Comparison of ENCODE assay signal across 7 mouse cellular contexts in the genomic region with DNA sequence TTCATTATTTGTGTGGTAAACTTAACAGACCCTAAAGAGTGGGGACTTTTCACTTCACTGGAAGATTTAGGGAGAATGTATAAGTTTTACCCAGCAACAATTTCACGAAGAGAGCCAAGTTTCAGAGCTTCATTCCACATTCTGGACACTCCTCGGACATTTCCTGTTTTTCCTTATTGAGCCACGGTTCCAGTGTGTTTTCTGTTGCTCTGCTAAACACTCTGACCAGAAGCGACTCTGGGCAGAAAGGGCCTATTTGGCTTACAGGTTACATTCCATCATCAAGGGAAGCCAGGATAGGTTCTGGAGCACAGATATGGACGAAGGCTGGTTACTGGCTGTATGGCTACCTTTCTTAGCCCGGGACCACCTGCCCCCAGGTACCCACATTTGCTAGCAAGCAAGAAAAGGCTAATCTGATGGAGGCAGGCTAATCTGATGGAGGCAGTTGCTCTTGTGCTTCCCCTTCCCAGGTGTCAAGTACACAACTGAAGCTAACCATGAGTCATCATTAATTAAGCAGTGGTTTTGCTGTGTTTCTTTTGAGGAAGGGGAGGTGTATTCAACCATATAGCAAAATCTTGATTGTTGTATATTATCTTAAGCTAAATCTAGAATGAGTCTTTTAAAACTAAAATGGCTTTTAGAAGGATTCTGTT. TPM values are rescaled to one million over a fixed set of nuclear protein-coding genes. Genes with fewer than 3 reads are reported as not detected.
DNase-seq lines count a peak whose midpoint lies in the region; ATAC-seq and TF ChIP-seq lines count a peak whose summit lies in the region.

No protein-coding gene starts in this region.

- H3K27me3 ChIP-seq in testis, adult 2 months (ENCODE audit: control insufficient read depth, insufficient read depth, low read length) = no peaks in the 10 kb centered on the region
- H3K27me3 ChIP-seq in forebrain, embryonic 11.5 days (ENCODE audit: control insufficient read depth, insufficient read depth, low read length) = no peaks in the 10 kb centered on the region
- H3K27me3 ChIP-seq in limb, embryonic 15.5 days = no peaks in the 10 kb centered on the region
- no peaks in the 10 kb centered on the region for H3K27me3 ChIP-seq in thymus, adult 2 months (ENCODE audit: control insufficient read depth, insufficient read depth, low read length)

- H3K9ac ChIP-seq in forebrain, embryonic 11.5 days (ENCODE audit: low read length) = no peak overlapping the region
- H3K9ac ChIP-seq in limb, embryonic 15.5 days = no peak overlapping the region

- H3K4me3 ChIP-seq in testis, adult 2 months (ENCODE audit: control insufficient read depth, low read depth, low read length) = peak overlapping the region; percentile 37
- H3K4me3 ChIP-seq in forebrain, embryonic 11.5 days (ENCODE audit: low read depth, low read length) = no peak overlapping the region
- H3K4me3 ChIP-seq in limb, embryonic 15.5 days = peak overlapping the region; percentile 96
- H3K4me3 ChIP-seq in thymus, adult 2 months (ENCODE audit: control insufficient read depth, insufficient read depth, low read length) = no peak overlapping the region

- H3K4me2 ChIP-seq in forebrain, embryonic 11.5 days (ENCODE audit: low read depth, low read length, severe bottlenecking) = peak overlapping the region; percentile 11; the same call in 1 of the 2 replicates
- peak overlapping the region; percentile 80 for H3K4me2 ChIP-seq in limb, embryonic 15.5 days

- ATAC-seq in forebrain, embryonic 11.5 days (replicated peaks; ENCODE audit: low FRiP score) = no peak
- ATAC-seq in limb, embryonic 15.5 days (ENCODE audit: insufficient number of reproducible peaks, low FRiP score, low TSS enrichment, low read depth) = no peak

- DNase-seq in testis, postnatal 14 days (ENCODE audit: low spot score) = no peak
- no peak for DNase-seq in forebrain, embryonic 11.5 days (ENCODE audit: low spot score)
- no peak for DNase-seq in ovary, adult 18-20 months (ENCODE audit: low spot score)
- DNase-seq in thymus, adult 2 months = no peak
- DNase-seq in cerebellum, postnatal 25 days = no peak

- 83% methylated on average over 6 of the region's 6 CpGs for WGBS in forebrain, embryonic 11.5 days
- 72% methylated on average over 6 of the region's 6 CpGs for WGBS in limb, embryonic 15.5 days
- WGBS in thymus, adult 2 months = 68% methylated on average over 6 of the region's 6 CpGs

- H3K9me3 ChIP-seq in forebrain, embryonic 11.5 days (ENCODE audit: control insufficient read depth, low read length) = no peaks in the 10 kb centered on the region
- no peaks in the 10 kb centered on the region for H3K9me3 ChIP-seq in limb, embryonic 15.5 days

- peaks cover 2% of the 10 kb centered on the region for H3K36me3 ChIP-seq in testis, adult 2 months (ENCODE audit: control insufficient read depth, insufficient read depth, low read length)
- H3K36me3 ChIP-seq in forebrain, embryonic 11.5 days (ENCODE audit: control insufficient read depth, insufficient read depth, low read length) = no peaks in the 10 kb centered on the region; the same call in 1 of the 2 replicates
- peaks cover 9% of the 10 kb centered on the region; the same call in 1 of the 2 replicates for H3K36me3 ChIP-seq in limb, embryonic 15.5 days
- H3K36me3 ChIP-seq in thymus, adult 2 months (ENCODE audit: control insufficient read depth, insufficient read depth, low read length) = no peaks in the 10 kb centered on the region; the same call in 1 of the 2 replicates

- no peak for TF ChIP-seq POLR2A in testis, adult 2 months (IDR thresholded peaks at IDR 0.05; ENCODE audit: control insufficient read depth, low read depth, low read length)
- TF ChIP-seq POLR2A in thymus, adult 2 months (IDR thresholded peaks at IDR 0.05; ENCODE audit: control insufficient read depth, extremely low read depth, insufficient read depth, low read length, poor library complexity) = no peak

- TF ChIP-seq CTCF in testis, adult 2 months (IDR thresholded peaks at IDR 0.05; ENCODE audit: control insufficient read depth, insufficient read depth, insufficient replicate concordance, low read depth, low read length) = no peak
- TF ChIP-seq CTCF in thymus, adult 2 months (IDR thresholded peaks at IDR 0.05; ENCODE audit: borderline replicate concordance, control insufficient read depth, extremely low read depth, insufficient read depth, low read length, poor library complexity) = no peak

- peak overlapping the region; percentile 11; the same call in 1 of the 2 replicates for H3K27ac ChIP-seq in testis, adult 2 months (ENCODE audit: control insufficient read depth, insufficient read depth, low read depth, low read length)
- no peak overlapping the region for H3K27ac ChIP-seq in forebrain, embryonic 11.5 days (ENCODE audit: low read depth, low read length)
- no peak overlapping the region for H3K27ac ChIP-seq in limb, embryonic 15.5 days
- no peak overlapping the region for H3K27ac ChIP-seq in thymus, adult 2 months (ENCODE audit: control insufficient read depth, insufficient read depth, low read length)

- H3K4me1 ChIP-seq in testis, adult 2 months (ENCODE audit: control insufficient read depth, insufficient read depth, low read length) = peaks cover 4% of the 10 kb centered on the region; the same call in 1 of the 2 replicates
- no peaks in the 10 kb centered on the region for H3K4me1 ChIP-seq in forebrain, embryonic 11.5 days (replicated peaks; ENCODE audit: control insufficient read depth, insufficient read depth, low read length)
- peaks cover 10% of the 10 kb centered on the region; the same call in 1 of the 2 replicates for H3K4me1 ChIP-seq in limb, embryonic 15.5 days
- peaks cover 11% of the 10 kb centered on the region for H3K4me1 ChIP-seq in thymus, adult 2 months (replicated peaks; ENCODE audit: control insufficient read depth, insufficient read depth, low read length)

RNA-seq across cellular contexts. Expression of a gene that starts 1.7 kb away (rescaled TPM):
- polyA plus RNA-seq in testis, adult 2 months (2012; rRNA removed) = 22.9 and 27.4 TPM in 2 replicates
- polyA plus RNA-seq in forebrain, embryonic 11.5 days (2014; fragmentation: Nextera tagmentation; extraction: Ambion mirVana) = 5.3 and 7.1 TPM in 2 replicates
- polyA plus RNA-seq in limb, embryonic 15.5 days (2015; fragmentation: Nextera tagmentation; extraction: Ambion mirVana) = 4.6 TPM in 2 replicates
- polyA plus RNA-seq in thymus, adult 2 months (2012; rRNA removed) = 29.8 and 30.4 TPM in 2 replicates

RNA-seq across cellular contexts. Expression of a gene that starts 6.0 kb away (rescaled TPM):
- polyA plus RNA-seq in testis, adult 2 months (2012; rRNA removed) = 0.16 and 0.43 TPM in 2 replicates
- 0.15 and 0.25 TPM in 2 replicates for polyA plus RNA-seq in forebrain, embryonic 11.5 days (2014; fragmentation: Nextera tagmentation; extraction: Ambion mirVana)
- 1.7 and 6.6 TPM in 2 replicates for polyA plus RNA-seq in limb, embryonic 15.5 days (2015; fragmentation: Nextera tagmentation; extraction: Ambion mirVana)
- polyA plus RNA-seq in thymus, adult 2 months (2012; rRNA removed) = 1.5 and 3.2 TPM in 2 replicates

Comparison
In these comparisons a context has a peak if more than half of its experiments do, and no peak if none do; other contexts are left out.
1. H3K4me3 ChIP-seq: peak in testis, adult 2 months (single experiment) and limb, embryonic 15.5 days (single experiment); none in forebrain, embryonic 11.5 days (single experiment) and thymus, adult 2 months (single experiment).